Mouse (Mus musculus): ENCODE data around the gene Olfr392. TPM values are rescaled to one million over a fixed set of nuclear protein-coding genes. Genes with fewer than 3 reads are reported as not detected.

Gene Olfr392
- polyA plus RNA-seq (2015; fragmentation: Nextera tagmentation; extraction: Ambion mirVana) = not detected in 2 replicates

- Histone ChIP-seq H3K4me2 (no peak within 1 kb of the TSS), H3K9ac (no peak within 1 kb of the TSS), H3K36me3 (ENCODE audit: poor library complexity, severe bottlenecking) (no peaks in the 10 kb centered on the region), H3K27ac (no peak within 1 kb of the TSS), H3K4me1 (no peaks in the 10 kb centered on the region), H3K27me3 (no peaks in the 10 kb centered on the region), H3K9me3 (replicated peaks) (peaks cover 10% of the 10 kb centered on the region; the same call in 1 of the 2 replicates), H3K4me3 (no peak within 1 kb of the TSS)
- no peak for ATAC-seq
- 97% methylated on average over 1 of the region's 1 CpGs for WGBS
These were observed at the start of gene Olfr392 for GRCm38 (mm10) chr11:73816949-73817348. Gene Olfr392 (minus strand): TSS chr11:73817049.

GRCm38 (mm10) chr11:73851354-73851753, 34.5 kb upstream of the Olfr392 start, which contains the start of gene Olfr393:
Gene Olfr393 (minus strand): TSS chr11:73851454.
- H3K4me1 ChIP-seq = no peaks in the 10 kb centered on the region
- H3K4me2 ChIP-seq = no peak within 1 kb of the TSS
- H3K27me3 ChIP-seq = no peaks in the 10 kb centered on the region
- H3K36me3 ChIP-seq (ENCODE audit: poor library complexity, severe bottlenecking) = no peaks in the 10 kb centered on the region
- no peak within 1 kb of the TSS for H3K27ac ChIP-seq
- peaks cover 19% of the 10 kb centered on the region for H3K9me3 ChIP-seq (replicated peaks)
- no peak for ATAC-seq
- H3K4me3 ChIP-seq = no peak within 1 kb of the TSS
- H3K9ac ChIP-seq = no peak within 1 kb of the TSS

GRCm38 (mm10) chr11:73802952-73803351, 13.9 kb downstream of the Olfr392 start, which contains the start of gene Olfr391-ps:
Gene Olfr391-ps (minus strand): TSS chr11:73803052.
- WGBS = 5% methylated on average over 1 of the region's 1 CpGs
- Histone ChIP-seq H3K4me3 (no peak within 1 kb of the TSS), H3K4me2 (no peak within 1 kb of the TSS), H3K27ac (no peak within 1 kb of the TSS), H3K9ac (no peak within 1 kb of the TSS), H3K36me3 (ENCODE audit: poor library complexity, severe bottlenecking) (no peaks in the 10 kb centered on the region), H3K4me1 (no peaks in the 10 kb centered on the region), H3K9me3 (replicated peaks) (peaks cover 10% of the 10 kb centered on the region; the same call in 1 of the 2 replicates), H3K27me3 (no peaks in the 10 kb centered on the region)
- ATAC-seq = no peak

- Histone ChIP-seq H3K4me2 (no peak within 1 kb of the TSS), H3K9me3 (replicated peaks) (peaks cover 9% of the 10 kb centered on the region; the same call in 1 of the 2 replicates), H3K27me3 (no peaks in the 10 kb centered on the region), H3K27ac (no peak within 1 kb of the TSS), H3K9ac (no peak within 1 kb of the TSS), H3K4me1 (no peaks in the 10 kb centered on the region), H3K36me3 (ENCODE audit: poor library complexity, severe bottlenecking) (no peaks in the 10 kb centered on the region), H3K4me3 (no peak within 1 kb of the TSS)
- no peak for ATAC-seq
- WGBS = 86% methylated on average over 1 of the region's 1 CpGs
These were observed 34.2 kb downstream of the Olfr392 start, which contains the start of gene Olfr390 for GRCm38 (mm10) chr11:73782664-73783063. Gene Olfr390 (plus strand): TSS chr11:73782964.

GRCm38 (mm10) chr11:73780613-73781012, 36.2 kb downstream of the Olfr392 start, which contains the start of gene Olfr389:
Gene Olfr389 (minus strand): TSS chr11:73780713.
- no peaks in the 10 kb centered on the region for H3K36me3 ChIP-seq (ENCODE audit: poor library complexity, severe bottlenecking)
- no peaks in the 10 kb centered on the region for H3K27me3 ChIP-seq
- H3K4me1 ChIP-seq = no peaks in the 10 kb centered on the region
- no peak within 1 kb of the TSS for H3K27ac ChIP-seq
- no peak within 1 kb of the TSS for H3K4me2 ChIP-seq
- H3K4me3 ChIP-seq = no peak within 1 kb of the TSS
- no peak within 1 kb of the TSS for H3K9ac ChIP-seq
- 91% methylated on average over 1 of the region's 1 CpGs for WGBS
- H3K9me3 ChIP-seq (replicated peaks) = peaks cover 8% of the 10 kb centered on the region; the same call in 1 of the 2 replicates
- ATAC-seq = no peak

Other genes with a start within 250 kb of the Olfr392 start
- gene Olfr385, start 224.0 kb downstream of the Olfr392 start, polyA plus RNA-seq (2015; fragmentation: Nextera tagmentation; extraction: Ambion mirVana) = not detected in 2 replicates
- not detected in 2 replicates for gene Olfr384, start 218.5 kb downstream of the Olfr392 start, polyA plus RNA-seq (2015; fragmentation: Nextera tagmentation; extraction: Ambion mirVana)
- not detected in 2 replicates for gene Zfp735, start 128.3 kb downstream of the Olfr392 start, polyA plus RNA-seq (2015; fragmentation: Nextera tagmentation; extraction: Ambion mirVana)
- gene Olfr389, start 36.3 kb downstream of the Olfr392 start, polyA plus RNA-seq (2015; fragmentation: Nextera tagmentation; extraction: Ambion mirVana) = not detected in 2 replicates
- gene Olfr390, start 34.1 kb downstream of the Olfr392 start, polyA plus RNA-seq (2015; fragmentation: Nextera tagmentation; extraction: Ambion mirVana) = not detected in 2 replicates
- gene Olfr391-ps, start 14.0 kb downstream of the Olfr392 start, polyA plus RNA-seq (2015; fragmentation: Nextera tagmentation; extraction: Ambion mirVana) = not detected in 2 replicates
- gene Olfr393, start 34.4 kb upstream of the Olfr392 start, polyA plus RNA-seq (2015; fragmentation: Nextera tagmentation; extraction: Ambion mirVana) = not detected in 2 replicates
- gene Olfr394, start 73.7 kb upstream of the Olfr392 start, polyA plus RNA-seq (2015; fragmentation: Nextera tagmentation; extraction: Ambion mirVana) = not detected in 2 replicates
- gene Olfr395, start 92.2 kb upstream of the Olfr392 start, polyA plus RNA-seq (2015; fragmentation: Nextera tagmentation; extraction: Ambion mirVana) = not detected in 2 replicates
- not detected in 2 replicates for gene Olfr23, start 119.6 kb upstream of the Olfr392 start, polyA plus RNA-seq (2015; fragmentation: Nextera tagmentation; extraction: Ambion mirVana)
- not detected in 2 replicates for gene Olfr397, start 143.8 kb upstream of the Olfr392 start, polyA plus RNA-seq (2015; fragmentation: Nextera tagmentation; extraction: Ambion mirVana)
- gene Olfr398, start 173.4 kb upstream of the Olfr392 start, polyA plus RNA-seq (2015; fragmentation: Nextera tagmentation; extraction: Ambion mirVana) = not detected in 2 replicates
- not detected in 2 replicates for gene Olfr139, start 239.5 kb upstream of the Olfr392 start, polyA plus RNA-seq (2015; fragmentation: Nextera tagmentation; extraction: Ambion mirVana)
- gene Olfr399, start 239.6 kb upstream of the Olfr392 start, polyA plus RNA-seq (2015; fragmentation: Nextera tagmentation; extraction: Ambion mirVana) = not detected in 2 replicates

All from forebrain, embryonic 13.5 days (tissue).